Mouse (Mus musculus): Measurements from ENCODE around the gene Polg2. TPM values are rescaled to one million over a fixed set of nuclear protein-coding genes. Genes with fewer than 3 reads are reported as not detected.
"Not testable (repeated sequence)": the region's sequence is repeated elsewhere in the genome, so short reads cannot be mapped to it uniquely, and the experiment has no call there.

Gene Polg2
- polyA plus RNA-seq, 1 experiment: 5.1 TPM

- no peak for DNase-seq (ENCODE audit: low read depth)
Measured at GRCm38 (mm10) chr11:106762139-106762799, 17.1 kb downstream of the Polg2 start.

- DNase-seq (ENCODE audit: low read depth): no peak
Measured at GRCm38 (mm10) chr11:106760511-106760910, 18.8 kb downstream of the Polg2 start.

GRCm38 (mm10) chr11:106759028-106759427 is 20.3 kb downstream of the Polg2 start:
- DNase-seq (ENCODE audit: low read depth): no peak

- DNase-seq (ENCODE audit: low read depth): no peak
Measured at GRCm38 (mm10) chr11:106755583-106755982, 23.8 kb downstream of the Polg2 start.

GRCm38 (mm10) chr11:106753314-106753713 is 26.0 kb downstream of the Polg2 start:
- no peak for DNase-seq (ENCODE audit: low read depth)

- no peak for DNase-seq (ENCODE audit: low read depth)
Measured at GRCm38 (mm10) chr11:106752103-106752502, 27.2 kb downstream of the Polg2 start.

GRCm38 (mm10) chr11:106751039-106752018 is 28.0 kb downstream of the Polg2 start, which contains the start of gene Milr1:
Milr1 (plus strand) TSS chr11:106751226.
- DNase-seq (ENCODE audit: low read depth): no peak

GRCm38 (mm10) chr11:106750121-106750751 is 29.1 kb downstream of the Polg2 start, which contains the start of gene Pecam1:
Pecam1 (minus strand) TSS chr11:106750628.
- DNase-seq (ENCODE audit: low read depth): no peak

GRCm38 (mm10) chr11:106749557-106750120 is 29.7 kb downstream of the Polg2 start:
- not testable (repeated sequence) for DNase-seq (ENCODE audit: low read depth)

GRCm38 (mm10) chr11:106744949-106745348 is 34.4 kb downstream of the Polg2 start:
- no peak for DNase-seq (ENCODE audit: low read depth)

GRCm38 (mm10) chr11:106742388-106742841 is 36.9 kb downstream of the Polg2 start:
- no peak for DNase-seq (ENCODE audit: low read depth)

- DNase-seq (ENCODE audit: low read depth): no peak
Measured at GRCm38 (mm10) chr11:106741826-106742225, 37.5 kb downstream of the Polg2 start.

GRCm38 (mm10) chr11:106741232-106741631 is 38.1 kb downstream of the Polg2 start:
- DNase-seq (ENCODE audit: low read depth): no peak

GRCm38 (mm10) chr11:106740724-106741123 is 38.6 kb downstream of the Polg2 start:
- DNase-seq (ENCODE audit: low read depth): not testable (repeated sequence)

- no peak for DNase-seq (ENCODE audit: low read depth)
Measured at GRCm38 (mm10) chr11:106739116-106739515, 40.2 kb downstream of the Polg2 start.

- no peak for DNase-seq (ENCODE audit: low read depth)
Measured at GRCm38 (mm10) chr11:106737178-106737621, 42.1 kb downstream of the Polg2 start.

- no peak for DNase-seq (ENCODE audit: low read depth)
Measured at GRCm38 (mm10) chr11:106736614-106737013, 42.7 kb downstream of the Polg2 start.

- no peak for DNase-seq (ENCODE audit: low read depth)
Measured at GRCm38 (mm10) chr11:106730714-106731113, 48.6 kb downstream of the Polg2 start.

GRCm38 (mm10) chr11:106729656-106730055 is 49.7 kb downstream of the Polg2 start:
- DNase-seq (ENCODE audit: low read depth): no peak

- no peak for DNase-seq (ENCODE audit: low read depth)
Measured at GRCm38 (mm10) chr11:106728402-106729366, 50.7 kb downstream of the Polg2 start.

Data from gonadal fat pad, adult 2 months (tissue).